Mouse (Mus musculus) mouse trophoblast stem cell (cell line): ENCODE results near the gene Olfr625-ps1.
"Not testable (repeated sequence)": the region's sequence is repeated elsewhere in the genome, so short reads cannot be mapped to it uniquely, and the experiment has no call there.

Source experiments
- in situ Hi-C, 2 experiments: fragments of 300-500 bp; cut with MseI, MboI; formaldehyde crosslinking; loops; 2 replicates in 1 of 2; 3 replicates in 1 of 2; pipeline ENCODE4 v1.15.1; 2025

Gene Olfr625-ps1

GRCm38 (mm10) chr7:103682420-103682819 lies at the start of gene Olfr625-ps1:
TSS of gene Olfr625-ps1 (plus strand) at chr7:103682720.
- in situ Hi-C loops: no loop called here

- in situ Hi-C loops: no loop called here
Measured at GRCm38 (mm10) chr7:103636795-103637194, 45.7 kb upstream of the Olfr625-ps1 start.

GRCm38 (mm10) chr7:103642602-103643001 lies 39.9 kb upstream of the Olfr625-ps1 start, which contains the start of gene Olfr622:
TSS of gene Olfr622 (minus strand) at chr7:103642702.
- in situ Hi-C loops: no loop called here

- in situ Hi-C loops: no loop called here
Measured at GRCm38 (mm10) chr7:103644070-103644469, 38.5 kb upstream of the Olfr625-ps1 start.

GRCm38 (mm10) chr7:103663598-103663997 lies 18.9 kb upstream of the Olfr625-ps1 start, which contains the start of gene Olfr623:
TSS of gene Olfr623 (minus strand) at chr7:103663698.
- in situ Hi-C loops: no loop called here

- in situ Hi-C loops: no loop called here
Measured at GRCm38 (mm10) chr7:103671091-103671490, 11.4 kb upstream of the Olfr625-ps1 start, which contains the start of gene Olfr624. TSS of gene Olfr624 (minus strand) at chr7:103671191.

GRCm38 (mm10) chr7:103699469-103699868 lies 16.9 kb downstream of the Olfr625-ps1 start:
- in situ Hi-C loops: no loop called here

GRCm38 (mm10) chr7:103712024-103712423 lies 29.5 kb downstream of the Olfr625-ps1 start:
- in situ Hi-C loops: no loop called here

- in situ Hi-C loops: no loop called here
Measured at GRCm38 (mm10) chr7:103714371-103714770, 31.9 kb downstream of the Olfr625-ps1 start, which contains the start of gene Olfr243. TSS of gene Olfr243 (plus strand) at chr7:103714671.

- in situ Hi-C loops: not testable (repeated sequence)
Measured at GRCm38 (mm10) chr7:103716398-103716797, 33.9 kb downstream of the Olfr625-ps1 start.

GRCm38 (mm10) chr7:103730074-103730473 lies 47.6 kb downstream of the Olfr625-ps1 start, which contains the start of gene Olfr628:
TSS of gene Olfr628 (plus strand) at chr7:103730374.
- in situ Hi-C loops: no loop called here
